12 mouse cellular contexts compared by ENCODE assay signal in the genomic region with DNA sequence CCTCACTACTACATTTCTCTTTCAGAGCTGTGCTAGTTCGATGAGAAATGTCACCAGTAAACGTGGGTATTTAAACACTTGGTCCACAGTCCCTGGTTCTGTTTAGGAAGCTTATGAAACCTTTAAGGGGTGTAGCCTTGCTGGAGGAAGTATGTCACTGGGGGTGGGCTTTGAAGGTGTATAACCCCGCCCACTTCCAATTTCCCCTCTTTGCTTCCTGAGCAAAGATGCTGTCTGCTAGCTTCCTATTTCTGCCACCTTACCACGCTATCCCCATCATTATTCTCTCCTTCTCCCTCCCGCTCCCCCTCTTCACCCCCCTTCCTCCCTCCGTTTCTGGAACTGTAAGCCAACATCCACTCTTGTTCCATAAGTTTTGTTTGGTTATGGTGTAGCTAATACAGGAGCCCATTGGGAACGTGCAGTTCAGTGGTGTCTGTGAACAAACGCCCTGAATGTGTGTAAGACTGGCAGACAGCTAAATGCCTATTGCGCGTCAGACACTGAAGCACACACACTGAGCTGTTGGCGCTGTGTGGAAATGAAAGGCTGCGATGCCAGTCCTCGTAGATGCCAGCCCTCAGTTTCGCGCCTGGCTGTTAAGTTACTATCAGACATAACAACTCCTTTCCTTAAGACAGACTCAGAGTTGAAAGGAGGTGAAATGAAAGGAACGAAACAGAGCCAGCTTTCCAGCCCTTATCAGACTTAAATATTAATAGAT. TPM values are rescaled to one million over a fixed set of nuclear protein-coding genes. Genes with fewer than 3 reads are reported as not detected.
DNase-seq lines count a peak whose midpoint lies in the region; ATAC-seq and TF ChIP-seq lines count a peak whose summit lies in the region.
"Had no signal": no experiment of that assay in that cellular context is flagged by ENCODE, and none has a peak within 500 bp of the region (broad histone marks: within the 10 kb centered on the region; RNA-seq: fewer than 3 reads in every experiment).

No protein-coding gene starts in this region.

- H3K27ac ChIP-seq in heart, postnatal 0 days (ENCODE audit: low read depth), result peak overlapping the region; percentile 74
- no peak overlapping the region for H3K27ac ChIP-seq in CH12.LX (ENCODE audit: insufficient read depth, low read depth)
- no peak overlapping the region for H3K27ac ChIP-seq in lung, postnatal 0 days (ENCODE audit: low read length)
- H3K27ac ChIP-seq: embryonic facial prominence, embryonic 12.5 days; liver, embryonic 15.5 days; stomach, embryonic 15.5 days had no signal

- TF ChIP-seq CTCF in heart, postnatal 0 days (IDR thresholded peaks at IDR 0.05; ENCODE audit: low read depth), result no peak
- TF ChIP-seq CTCF in CH12.LX (conservative IDR thresholded peaks at IDR 0.05 in 1 of 2, IDR thresholded peaks at IDR 0.05 in 1 of 2; ENCODE audit: low read depth in 2 of 2, low read length in 2 of 2), result no peak
- no peak for TF ChIP-seq CTCF in lung, postnatal 0 days (IDR thresholded peaks at IDR 0.05)

- no peaks in the 10 kb centered on the region for H3K27me3 ChIP-seq in heart, postnatal 0 days (ENCODE audit: control insufficient read depth, insufficient read depth, low read length)
- no peaks in the 10 kb centered on the region for H3K27me3 ChIP-seq in CH12.LX (replicated peaks)
- H3K27me3 ChIP-seq in lung, postnatal 0 days (replicated peaks; ENCODE audit: insufficient read depth, low read length), result no peaks in the 10 kb centered on the region
- H3K27me3 ChIP-seq: embryonic facial prominence, embryonic 12.5 days; liver, embryonic 15.5 days; stomach, embryonic 15.5 days had no signal

- DNase-seq in heart, postnatal 0 days (ENCODE audit: low spot score), result no peak
- no peak for DNase-seq in heart, postnatal 25 days (ENCODE audit: low spot score)
- peak; percentile 5 for DNase-seq in CH12.LX (ENCODE audit: extremely low read depth)
- peak; percentile 45 for DNase-seq in brain, embryonic 18.5 days (ENCODE audit: low read depth, low spot score)
- DNase-seq in lung, postnatal 0 days (ENCODE audit: low spot score), result peak; percentile 41
- DNase-seq in thymus, postnatal 36 days, result no peak
- DNase-seq: kidney, postnatal 10 days had no signal

- dilution Hi-C loops in CH12.LX (cut with MboI; ENCODE audit: extremely low pct_ligation_motif_present, extremely low pct_unique_long_range_greater_than_20kb, low sequenced_read_pairs), result no loop called here

- TF ChIP-seq RAD21 in CH12.LX (IDR thresholded peaks at IDR 0.05; ENCODE audit: low read depth, low read length), result no peak

- no peaks in the 10 kb centered on the region for H3K79me2 ChIP-seq in CH12.LX (replicated peaks; ENCODE audit: control insufficient read depth, extremely low read depth, insufficient read depth, poor library complexity, severe bottlenecking)

- in situ Hi-C loops in CH12.LX (cut with MboI; ENCODE audit: low pct_ligation_motif_present, low pct_unique_long_range_greater_than_20kb, low sequenced_read_pairs), result no loop called here

- H3K9ac ChIP-seq in heart, postnatal 0 days (replicated peaks; ENCODE audit: low read depth, low read length), result no peak overlapping the region
- H3K9ac ChIP-seq in CH12.LX (ENCODE audit: insufficient read depth, low read depth), result no peak overlapping the region
- H3K9ac ChIP-seq in lung, postnatal 0 days (replicated peaks; ENCODE audit: low read depth), result no peak overlapping the region
- H3K9ac ChIP-seq: embryonic facial prominence, embryonic 12.5 days; liver, embryonic 15.5 days; stomach, embryonic 15.5 days had no signal

- WGBS in heart, postnatal 0 days, result 59% methylated on average over 16 of the region's 16 CpGs
- 67% methylated on average over 16 of the region's 16 CpGs for WGBS in lung, postnatal 0 days

- peaks cover 28% of the 10 kb centered on the region for H3K4me1 ChIP-seq in heart, postnatal 0 days (ENCODE audit: control insufficient read depth, insufficient read depth)
- H3K4me1 ChIP-seq in CH12.LX (ENCODE audit: control insufficient read depth in 1 of 2, insufficient read depth in 2 of 2), result peaks cover 0 to 7% of the 10 kb centered on the region in 2 experiments; a peak in 1 of 4 replicates
- H3K4me1 ChIP-seq in lung, postnatal 0 days (ENCODE audit: insufficient read depth, low read depth, low read length), result peaks cover 6% of the 10 kb centered on the region; the same call in 1 of the 2 replicates
- H3K4me1 ChIP-seq: liver, embryonic 15.5 days had no signal

- no peaks in the 10 kb centered on the region for H3K36me3 ChIP-seq in heart, postnatal 0 days (replicated peaks; ENCODE audit: control insufficient read depth, insufficient read depth, low read length)
- H3K36me3 ChIP-seq in CH12.LX (replicated peaks in 1 of 2; ENCODE audit: control insufficient read depth in 1 of 2, insufficient read depth in 1 of 2, low read length in 1 of 2), result no peaks in the 10 kb centered on the region
- no peaks in the 10 kb centered on the region for H3K36me3 ChIP-seq in lung, postnatal 0 days (ENCODE audit: insufficient read depth, low read length)
- H3K36me3 ChIP-seq: embryonic facial prominence, embryonic 12.5 days; G1E; liver, embryonic 15.5 days; stomach, embryonic 15.5 days had no signal

- intact Hi-C loops in heart, postnatal 25 days (cut with DNase I), result no loop called here

- TF ChIP-seq POLR2A in CH12.LX (IDR thresholded peaks at IDR 0.05; ENCODE audit: low read depth, low read length), result no peak

- TF ChIP-seq EP300 in heart, postnatal 0 days (IDR thresholded peaks at IDR 0.05; ENCODE audit: low read depth), result no peak
- no peak for TF ChIP-seq EP300 in CH12.LX (IDR thresholded peaks at IDR 0.05; ENCODE audit: low read length)
- no peak for TF ChIP-seq EP300 in lung, postnatal 0 days (IDR thresholded peaks at IDR 0.05)

- ATAC-seq in heart, postnatal 0 days (ENCODE audit: insufficient read depth, low read depth), result peak; percentile 27; the same call in 1 of the 2 replicates
- no peak for ATAC-seq in lung, postnatal 0 days
- ATAC-seq in erythroid progenitor cell, adult 5-6 weeks (replicated peaks; ENCODE audit: low FRiP score, poor library complexity, severe bottlenecking), result no peak

- no peaks in the 10 kb centered on the region for H3K9me3 ChIP-seq in heart, postnatal 0 days (replicated peaks; ENCODE audit: control insufficient read depth, low read length)
- H3K9me3 ChIP-seq in CH12.LX (replicated peaks; ENCODE audit: low read length), result peaks cover 69% of the 10 kb centered on the region
- no peaks in the 10 kb centered on the region for H3K9me3 ChIP-seq in lung, postnatal 0 days (ENCODE audit: low read length)
- H3K9me3 ChIP-seq: embryonic facial prominence, embryonic 12.5 days; liver, embryonic 15.5 days; stomach, embryonic 15.5 days had no signal

- peak overlapping the region; percentile 2 for H3K4me3 ChIP-seq in heart, postnatal 0 days (ENCODE audit: low read depth, low read length)
- H3K4me3 ChIP-seq in CH12.LX (replicated peaks in 1 of 3; ENCODE audit: low read depth in 2 of 3, low read length in 2 of 3, poor library complexity in 1 of 3), result no peak overlapping the region
- H3K4me3 ChIP-seq in lung, postnatal 0 days (ENCODE audit: low read depth, low read length), result no peak overlapping the region
- H3K4me3 ChIP-seq: embryonic facial prominence, embryonic 12.5 days; liver, embryonic 15.5 days; stomach, embryonic 15.5 days had no signal

- H3K4me2 ChIP-seq in heart, postnatal 0 days (ENCODE audit: low read depth, low read length), result peak overlapping the region; percentile 57
- H3K4me2 ChIP-seq in CH12.LX (ENCODE audit: insufficient read depth, low read depth, poor library complexity, severe bottlenecking), result no peak overlapping the region
- H3K4me2 ChIP-seq in lung, postnatal 0 days (replicated peaks; ENCODE audit: low read depth, low read length), result no peak overlapping the region; the same call in 1 of the 2 replicates
- H3K4me2 ChIP-seq: embryonic facial prominence, embryonic 12.5 days; liver, embryonic 15.5 days; stomach, embryonic 15.5 days had no signal

TF ChIP-seq in CH12.LX, 34 proteins besides CTCF, POLR2A, EP300 and RAD21:
- TF ChIP-seq ETS1 (conservative IDR thresholded peaks at IDR 0.05; ENCODE audit: low read depth, low read length) (no peak), NELFE (IDR thresholded peaks at IDR 0.05; ENCODE audit: low read depth, low read length) (no peak), MAZ (IDR thresholded peaks at IDR 0.05; ENCODE audit: low read depth, low read length) (no peak), GABPA (IDR thresholded peaks at IDR 0.05; ENCODE audit: insufficient replicate concordance, low read depth, low read length) (no peak), SIN3A (IDR thresholded peaks at IDR 0.05; ENCODE audit: low read length) (no peak), POLR2AphosphoS2 (IDR thresholded peaks at IDR 0.05; ENCODE audit: low read depth, low read length) (no peak), TBP (conservative IDR thresholded peaks at IDR 0.05; ENCODE audit: low read depth, low read length) (no peak), ELF1 (IDR thresholded peaks at IDR 0.05; ENCODE audit: low read depth, low read length) (no peak), MYC (IDR thresholded peaks at IDR 0.05; ENCODE audit: low read depth, low read length) (no peak), ZMIZ1 (IDR thresholded peaks at IDR 0.05; ENCODE audit: low read depth, low read length) (no peak), ZNF384 (IDR thresholded peaks at IDR 0.05; ENCODE audit: low read depth, low read length) (no peak), PAX5 (IDR thresholded peaks at IDR 0.05; ENCODE audit: low read length) (no peak)

RNA-seq across cellular contexts. Expression of gene Fry, which starts 37.8 kb away (rescaled TPM):
- total RNA-seq in heart, postnatal 0 days (2014; rRNA removed; ENCODE audit: low replicate concordance), result 117 and 124 TPM in 2 replicates
- 30.3 and 31.8 TPM in 2 replicates for polyA plus RNA-seq in heart, postnatal 0 days (2015; fragmentation: Nextera tagmentation; extraction: Ambion mirVana)
- 100 to 1,000 TPM; 120 to 150 TPM for total RNA-seq in heart, postnatal 25 days (2021)
- 0.34 and 0.50 TPM in 2 replicates for total RNA-seq in CH12.LX (2012; rRNA removed)
- 0.34 and 0.97 TPM in 2 replicates for total RNA-seq in CH12.LX (2014; rRNA removed)
- polyA plus RNA-seq in CH12.LX (2012; ENCODE audit: insufficient read length, low read depth), result 0.78 and 0.80 TPM in 2 replicates
- 17.2 and 20.8 TPM in 2 replicates for polyA plus RNA-seq in lung, postnatal 0 days (2015; fragmentation: Nextera tagmentation; extraction: Ambion mirVana)
- 13.8 and 24.1 TPM in 2 replicates for total RNA-seq in erythroid progenitor cell, adult 5-6 weeks (2015; ENCODE audit: low replicate concordance)
- 14.8 and 28.3 TPM in 2 replicates for total RNA-seq in erythroid progenitor cell, adult 5-6 weeks (2017; ENCODE audit: low replicate concordance)

Comparison
In these comparisons a context has a peak if more than half of its experiments do, and no peak if none do; other contexts are left out.
1. DNase-seq: peak in CH12.LX (single experiment), brain, embryonic 18.5 days (single experiment) and lung, postnatal 0 days (single experiment); none in heart, postnatal 0 days (single experiment), heart, postnatal 25 days (single experiment) and thymus, postnatal 36 days (0 of 2).
2. RNA of gene Fry, which starts 37.8 kb away (total RNA-seq): 120 to 150 TPM in heart, postnatal 25 days, 117 to 124 TPM in heart, postnatal 0 days and 13.8 to 28.3 TPM in erythroid progenitor cell, adult 5-6 weeks; 0.34 to 0.97 TPM in CH12.LX; every median in the first group is over 4 times any median in the second.